Mouse (Mus musculus): ENCODE data around the gene Ercc8.

Gene Ercc8

DNA sequence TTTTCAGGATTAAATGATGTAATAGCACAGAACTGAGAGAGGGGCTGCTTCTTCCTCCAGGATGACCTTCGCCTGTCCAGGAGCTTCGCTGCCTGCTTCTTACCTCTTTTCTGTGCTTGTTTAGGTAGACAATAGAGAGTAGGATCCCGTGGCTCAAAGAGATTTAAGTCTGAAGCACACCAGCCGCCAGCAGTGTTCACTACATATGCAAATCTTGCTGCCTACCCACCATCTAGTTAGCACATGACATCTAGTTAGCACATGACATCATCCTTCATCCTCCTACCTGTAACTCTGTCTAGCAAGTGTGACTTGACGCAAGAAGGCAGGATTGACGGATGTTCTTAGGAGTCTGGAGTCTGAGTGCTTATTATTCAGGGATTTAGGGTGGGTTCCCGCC, 61.2 kb downstream of the Ercc8 start:
- no peak for DNase-seq (ENCODE audit: low spot score in 2 of 2)

DNA sequence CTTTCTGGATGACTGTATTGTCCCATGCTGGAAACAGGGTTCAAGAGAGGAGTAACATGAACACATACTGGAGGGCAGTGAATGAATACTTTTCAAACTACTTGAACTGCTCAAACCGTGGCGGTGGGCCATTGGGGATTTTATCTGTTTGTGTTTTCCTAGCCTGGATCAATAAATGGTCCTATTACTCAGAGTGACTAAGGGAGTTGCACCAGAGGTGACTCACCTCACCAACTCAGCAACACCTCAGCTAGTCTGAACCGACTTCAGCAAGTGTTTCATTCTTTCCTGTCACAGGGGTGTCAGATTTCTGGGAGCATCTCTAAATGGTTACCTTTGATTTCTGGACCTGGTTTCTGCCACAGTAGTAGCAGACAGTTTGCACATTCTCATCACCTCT, 70.7 kb downstream of the Ercc8 start:
- no peak for DNase-seq (ENCODE audit: low spot score in 2 of 2)

DNA sequence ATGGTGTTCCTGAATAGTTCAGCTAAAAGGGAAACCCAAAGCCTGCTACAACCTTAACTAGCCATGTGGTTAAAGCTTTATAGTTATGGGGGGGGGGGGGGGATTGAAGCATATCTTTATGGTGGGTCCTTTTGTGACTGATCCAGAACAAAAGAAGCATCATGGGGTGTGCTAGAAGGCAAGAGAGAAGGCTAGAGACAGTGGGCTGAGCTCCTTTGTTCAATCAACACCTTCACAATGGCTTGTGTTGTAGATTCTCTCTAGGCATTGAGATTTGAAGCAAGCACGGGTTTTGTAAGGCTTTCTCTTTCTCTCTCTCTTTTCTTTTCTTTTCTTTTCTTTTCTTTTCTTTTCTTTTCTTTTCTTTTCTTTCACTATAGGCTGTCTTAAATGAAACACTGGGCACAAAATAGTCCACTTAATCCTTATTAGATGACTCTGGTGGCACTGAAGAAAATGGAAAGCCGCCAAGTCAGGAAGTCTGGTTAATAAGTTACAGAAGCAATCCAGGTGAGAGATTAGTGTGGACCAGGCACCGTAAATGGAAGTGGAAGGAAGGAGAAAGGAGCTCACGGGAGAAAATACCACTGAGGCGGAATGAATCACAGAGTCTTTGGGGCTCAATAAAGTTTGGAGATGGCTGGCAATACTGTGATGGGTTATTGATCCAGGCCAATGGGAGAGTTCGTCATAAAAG, 71.3 kb downstream of the Ercc8 start:
- DNase-seq (ENCODE audit: low spot score in 2 of 2), result no peak

DNA sequence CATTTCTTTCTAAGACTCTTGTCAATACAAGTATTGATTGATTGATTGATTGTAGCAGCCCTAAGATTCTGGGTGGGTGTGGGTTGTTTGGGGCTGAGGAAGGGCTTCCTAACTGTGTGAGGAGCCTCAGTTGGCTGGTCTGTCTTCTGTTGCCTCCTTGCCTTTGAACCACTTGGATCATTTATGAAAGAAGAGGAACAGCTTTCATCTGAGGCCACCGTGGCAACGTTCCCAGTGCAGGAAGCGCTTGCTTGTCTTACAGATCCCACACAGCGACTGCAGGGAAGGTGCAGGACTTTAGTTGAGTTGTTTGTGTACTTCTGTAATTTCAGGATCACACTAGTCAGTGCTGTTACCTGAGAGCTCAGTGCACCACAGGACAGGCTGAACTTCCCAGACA, 81.5 kb downstream of the Ercc8 start:
- peak in 1 of 2 experiments; percentile 10 for DNase-seq (ENCODE audit: low spot score in 2 of 2)

DNA sequence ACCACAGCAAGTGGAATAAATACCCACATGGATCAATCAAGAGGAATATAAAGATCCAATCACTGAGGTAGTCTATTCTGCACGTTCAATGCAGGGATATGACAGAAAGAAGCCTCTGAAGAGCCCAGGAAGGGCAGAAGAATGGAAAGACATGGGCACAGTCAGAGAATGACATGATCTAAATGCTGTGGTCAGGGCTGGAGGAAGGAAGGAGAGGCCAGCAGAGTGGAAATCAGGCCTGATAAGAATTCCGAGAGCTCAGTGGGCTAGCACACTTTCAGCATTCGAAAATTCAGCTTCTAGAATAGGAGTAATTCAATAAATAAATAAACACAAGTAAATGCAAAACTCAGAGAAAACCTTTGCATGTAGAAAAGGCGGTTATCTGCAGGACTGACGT, 83.2 kb downstream of the Ercc8 start:
- no peak for DNase-seq (ENCODE audit: low spot score in 2 of 2)
